Mouse (Mus musculus): ENCODE data around the gene Actr2.
A peak's percentile ranks its signal among the peaks of the same experiment; 100 is the strongest.
"Not testable (repeated sequence)": the region's sequence is repeated elsewhere in the genome, so short reads cannot be mapped to it uniquely, and the experiment has no call there.

Gene Actr2

GRCm38 (mm10) chr11:20052814-20053536 lies 59.7 kb downstream of the Actr2 start:
- no peak for DNase-seq (ENCODE audit: low spot score in 2 of 2)

- no peak for DNase-seq (ENCODE audit: low spot score in 2 of 2)
Measured at GRCm38 (mm10) chr11:20045586-20045985, 67.1 kb downstream of the Actr2 start.

GRCm38 (mm10) chr11:20043256-20043655 lies 69.5 kb downstream of the Actr2 start:
- DNase-seq (ENCODE audit: low spot score in 2 of 2) = no peak

GRCm38 (mm10) chr11:20042106-20042505 lies 70.6 kb downstream of the Actr2 start:
- no peak for DNase-seq (ENCODE audit: low spot score in 2 of 2)

DNA sequence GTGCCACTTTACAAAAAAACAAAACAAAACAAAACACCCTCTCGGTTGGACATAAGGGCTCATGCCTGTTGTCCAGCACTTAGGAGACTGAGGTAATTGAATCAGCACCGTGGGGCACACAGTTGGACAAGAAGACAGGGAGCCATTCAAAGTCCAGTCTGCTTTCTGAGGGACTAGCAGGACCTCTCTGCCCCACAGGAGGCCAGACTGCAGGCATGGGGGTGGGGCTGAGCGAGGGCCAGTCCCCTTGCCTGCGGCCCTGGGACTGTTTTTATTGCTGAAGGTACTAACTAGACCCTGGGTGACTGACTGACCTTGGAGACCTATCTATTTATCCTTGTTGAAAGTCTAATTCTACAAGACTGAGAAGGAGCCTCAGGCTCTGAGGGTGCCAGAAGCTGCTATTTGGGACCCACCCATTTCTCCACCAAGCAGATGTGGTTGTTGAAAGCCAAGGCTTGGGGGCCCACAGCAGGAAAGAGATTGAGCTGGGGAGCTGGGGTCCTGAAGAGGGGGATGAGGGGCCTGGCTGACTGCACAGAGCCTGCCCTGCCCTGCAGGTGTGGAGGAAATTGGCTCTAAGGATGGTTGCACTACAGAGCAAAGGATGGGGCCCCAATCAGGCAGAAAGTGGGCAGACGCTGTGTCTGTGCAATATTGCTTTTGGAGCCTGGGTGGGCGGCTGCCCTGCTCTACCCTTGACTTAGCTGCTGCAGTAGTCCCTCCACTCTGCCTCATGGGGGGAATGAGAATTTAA lies 71.4 kb downstream of the Actr2 start:
- no peak for DNase-seq (ENCODE audit: low spot score in 2 of 2)

DNA sequence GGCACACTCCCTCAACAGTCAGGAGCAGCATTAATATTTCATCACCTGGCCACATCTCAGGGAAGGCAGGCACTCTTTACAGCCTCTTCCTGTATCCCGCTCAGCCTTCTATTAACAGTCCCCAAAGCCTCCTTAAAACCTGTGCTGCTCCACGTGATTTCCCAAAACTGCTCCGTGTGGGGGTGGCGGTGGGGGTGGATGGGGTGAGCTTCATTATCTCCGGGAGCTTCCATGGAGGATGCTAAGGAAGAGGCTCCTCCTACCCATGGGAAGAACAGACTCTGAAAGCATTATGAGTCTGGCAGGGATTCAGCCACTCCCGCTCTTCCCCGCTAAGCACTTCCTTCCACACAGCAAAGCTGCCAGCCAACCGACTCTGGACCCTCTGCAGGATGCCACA lies 74.0 kb downstream of the Actr2 start:
- DNase-seq (ENCODE audit: low spot score in 2 of 2) = no peak

GRCm38 (mm10) chr11:20037739-20038138 lies 75.0 kb downstream of the Actr2 start:
- DNase-seq (ENCODE audit: low spot score in 2 of 2) = no peak

DNA sequence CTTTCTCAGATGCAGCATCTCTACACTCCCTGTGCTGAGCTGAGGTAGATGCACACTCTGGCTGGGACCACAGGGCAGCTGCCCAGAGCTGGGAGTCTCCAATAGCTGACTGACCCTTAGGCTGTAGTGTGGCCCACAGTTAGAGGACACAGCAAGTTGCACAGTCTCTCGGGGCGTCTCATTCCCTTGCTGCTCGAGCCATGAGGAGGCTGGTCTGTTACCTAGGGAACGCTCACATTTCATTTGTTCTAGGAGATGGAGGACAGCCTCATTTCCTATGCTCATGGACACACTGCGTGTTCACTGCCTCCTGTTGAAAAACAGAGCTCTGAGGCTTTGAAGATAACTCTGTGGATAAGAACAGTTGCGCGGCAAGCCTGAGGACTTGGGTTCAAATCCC lies 76.7 kb downstream of the Actr2 start:
- DNase-seq (ENCODE audit: low spot score in 2 of 2) = no peak

DNA sequence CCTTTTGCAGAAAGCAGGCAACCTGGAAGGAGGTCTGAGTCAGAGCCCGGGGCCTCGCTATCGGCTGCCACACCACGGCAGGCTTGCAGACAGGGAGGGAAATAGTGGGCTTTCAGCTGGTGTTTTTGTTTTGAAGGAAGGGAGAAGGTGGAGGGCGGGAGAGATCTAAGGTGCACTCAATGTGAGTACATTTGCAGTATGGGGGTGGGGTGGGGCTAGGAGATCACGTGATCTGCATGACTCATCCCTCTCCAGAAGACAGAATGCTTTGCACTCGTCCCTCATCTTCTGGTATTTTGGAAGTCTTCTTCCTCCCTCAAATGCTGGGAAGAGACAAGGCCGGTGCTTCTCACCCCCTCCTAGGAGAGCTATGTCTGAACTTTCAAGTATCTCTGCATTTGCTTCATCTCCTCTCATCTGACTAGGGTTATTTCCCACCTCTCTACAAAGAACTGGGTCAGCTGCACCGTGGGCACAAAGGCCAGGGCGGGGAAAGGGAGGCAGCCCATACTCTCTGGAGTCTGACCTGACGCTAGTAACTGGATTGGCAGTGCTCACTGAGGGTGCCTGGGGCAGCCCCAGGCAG lies 77.3 kb downstream of the Actr2 start:
- DNase-seq (ENCODE audit: low spot score in 2 of 2) = peak in 1 of 2 experiments; percentile 37

GRCm38 (mm10) chr11:20034337-20034947 lies 78.3 kb downstream of the Actr2 start:
- no peak for DNase-seq (ENCODE audit: low spot score in 2 of 2)

GRCm38 (mm10) chr11:20033541-20034160 lies 79.1 kb downstream of the Actr2 start:
- no peak for DNase-seq (ENCODE audit: low spot score in 2 of 2)

DNA sequence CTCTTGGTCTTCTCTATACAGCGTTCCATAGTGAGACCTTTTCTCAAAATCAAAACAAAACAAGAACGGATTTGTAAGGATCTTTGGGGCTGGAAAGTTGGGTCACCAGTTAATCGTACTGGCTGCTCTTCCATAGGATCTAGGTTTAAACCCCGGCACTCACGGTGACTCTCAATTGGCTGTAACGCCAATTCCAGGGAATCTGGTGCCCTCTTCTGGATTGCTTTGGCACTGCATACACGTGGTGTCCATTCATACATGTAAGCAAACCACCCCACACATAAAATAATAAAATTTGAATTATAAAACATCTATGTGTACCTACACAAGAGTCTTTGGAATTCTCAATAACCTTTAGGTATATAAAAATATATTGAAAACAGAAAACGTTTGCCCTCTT lies 81.2 kb downstream of the Actr2 start:
- no peak for DNase-seq (ENCODE audit: low spot score in 2 of 2)

DNA sequence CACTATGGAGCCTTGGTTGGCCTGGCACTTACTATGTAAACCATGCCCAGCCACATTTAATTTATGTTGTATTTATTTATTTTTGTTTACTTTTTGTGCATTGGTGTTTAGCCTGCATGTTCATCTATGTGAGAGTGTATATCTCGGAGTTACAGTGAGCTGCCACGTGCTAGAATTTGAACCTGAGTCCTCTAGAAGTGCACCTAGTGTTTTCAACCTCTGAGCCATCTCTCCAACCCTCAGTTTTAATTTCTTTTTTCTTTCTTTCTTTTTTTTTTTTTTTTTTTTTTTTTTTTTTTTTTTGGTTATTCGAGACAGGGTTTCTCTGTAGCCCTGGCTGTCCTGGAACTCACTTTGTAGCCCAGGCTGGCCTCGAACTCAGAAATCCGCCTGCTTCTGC lies 81.7 kb downstream of the Actr2 start:
- DNase-seq (ENCODE audit: low spot score in 2 of 2) = not testable (repeated sequence)

DNA sequence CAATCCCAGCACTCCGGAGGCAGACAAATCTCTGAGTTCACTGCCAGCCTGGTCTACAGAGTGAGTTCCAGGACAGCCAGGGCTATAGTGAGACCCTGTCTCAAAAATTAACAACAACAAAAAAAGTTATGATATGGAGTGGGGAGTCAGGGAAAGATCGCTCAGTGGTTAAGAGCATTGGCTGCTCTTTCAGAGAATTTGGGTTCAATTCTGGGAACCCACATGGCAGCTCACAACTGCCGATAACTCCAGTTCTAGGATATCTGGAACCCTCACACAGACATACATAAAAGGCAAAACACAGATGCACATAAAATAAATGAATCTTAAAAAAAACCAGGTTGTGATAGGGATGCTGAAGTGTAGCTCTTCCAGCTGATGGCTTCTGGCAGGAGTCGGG lies 83.7 kb downstream of the Actr2 start:
- no peak for DNase-seq (ENCODE audit: low spot score in 2 of 2)

DNA sequence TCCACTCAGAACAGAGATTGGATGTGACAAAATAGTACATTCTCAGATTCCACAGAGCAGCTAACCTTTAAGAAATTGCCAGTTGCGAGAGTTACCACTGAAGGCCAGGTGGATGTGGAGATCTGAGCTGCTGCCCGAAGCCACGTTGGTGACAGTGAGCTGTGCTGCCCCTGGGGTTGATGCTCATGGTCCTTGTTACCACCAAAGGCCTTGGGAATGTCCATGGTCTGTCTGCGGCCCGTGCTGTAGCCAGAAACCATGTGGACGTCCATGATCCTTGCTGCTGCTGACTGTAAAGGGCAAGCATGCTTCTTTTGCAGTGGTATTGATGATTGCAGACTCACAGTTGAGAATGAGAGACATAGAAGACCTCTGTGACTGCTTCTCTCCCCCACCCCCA lies 84.3 kb downstream of the Actr2 start:
- DNase-seq (ENCODE audit: low spot score in 2 of 2) = no peak

- DNase-seq (ENCODE audit: low spot score in 2 of 2) = no peak
Measured at GRCm38 (mm10) chr11:20027719-20028118, 85.0 kb downstream of the Actr2 start.

DNA sequence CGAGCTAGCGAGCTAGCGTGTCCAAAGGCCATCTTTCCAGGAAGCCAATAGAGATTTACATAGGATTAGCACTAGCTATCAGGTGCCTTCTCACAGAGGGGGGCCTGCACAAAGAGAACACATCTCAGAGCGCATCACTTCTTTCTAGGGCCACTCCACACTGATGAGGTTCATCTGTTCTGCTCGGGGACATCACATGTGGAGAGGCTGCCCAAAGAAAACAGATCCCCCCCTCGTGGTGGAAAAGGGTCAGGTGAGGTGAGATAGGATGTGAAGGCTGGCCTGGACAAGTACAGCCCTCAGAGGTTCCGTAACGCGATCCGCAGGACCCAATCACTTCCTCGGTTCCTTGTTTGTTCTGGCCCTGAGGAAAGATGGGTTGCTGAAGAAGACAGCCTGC lies 86.8 kb downstream of the Actr2 start:
- DNase-seq (ENCODE audit: low spot score in 2 of 2) = peak; percentile 48 to 62

GRCm38 (mm10) chr11:20022911-20023482 lies 89.7 kb downstream of the Actr2 start:
- DNase-seq (ENCODE audit: low spot score in 2 of 2) = no peak

GRCm38 (mm10) chr11:20022462-20022861 lies 90.3 kb downstream of the Actr2 start:
- DNase-seq (ENCODE audit: low spot score in 2 of 2) = no peak

DNA sequence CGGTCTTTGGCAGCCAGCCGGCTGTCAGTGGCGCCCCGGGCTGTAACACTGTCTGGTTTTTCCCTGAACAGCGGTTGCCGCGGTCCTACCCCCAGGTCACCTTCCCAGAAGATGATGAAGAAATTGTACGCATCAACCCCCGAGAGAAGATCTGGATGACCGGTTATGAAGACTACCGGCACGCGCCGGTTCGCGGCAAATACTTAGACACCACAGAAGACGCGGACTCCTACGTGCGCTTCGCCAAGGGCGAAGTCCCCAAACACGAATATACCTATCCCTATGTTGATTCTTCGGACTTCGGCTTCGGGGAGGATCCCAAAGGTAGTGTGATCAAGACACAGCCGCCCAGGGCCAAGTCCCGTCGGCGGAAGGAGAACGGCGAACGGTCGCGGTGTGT lies 92.0 kb downstream of the Actr2 start:
- DNase-seq (ENCODE audit: low spot score in 2 of 2) = no peak

GRCm38 (mm10) chr11:20018905-20019304 lies 93.8 kb downstream of the Actr2 start:
- DNase-seq (ENCODE audit: low spot score in 2 of 2) = no peak

- no peak for DNase-seq (ENCODE audit: low spot score in 2 of 2)
Measured at GRCm38 (mm10) chr11:20017937-20018336, 94.8 kb downstream of the Actr2 start.

Data from urinary bladder, postnatal 36 days (tissue).